Mouse (Mus musculus) lung, adult 18-20 months (tissue): ENCODE measurements around the gene BC067074.
"Not testable (repeated sequence)": the region's sequence is repeated elsewhere in the genome, so short reads cannot be mapped to it uniquely, and the experiment has no call there.

ENCODE experiments used
- DNase-seq, 2 experiments: peaks; one replicate each; pipeline ENCODE4 v3.0.0; 2022; ENCODE audit warnings: mixed read lengths in 2 of 2

BC067074 gene

GRCm38 (mm10) chr13:113378980-113379410, 86.0 kb downstream of the BC067074 start:
- no peak for DNase-seq

- DNase-seq = no peak
Observed at GRCm38 (mm10) chr13:113379766-113380309, 86.9 kb downstream of the BC067074 start.

- DNase-seq = no peak
Observed at GRCm38 (mm10) chr13:113381710-113382109, 88.8 kb downstream of the BC067074 start.

- DNase-seq = no peak
Observed at GRCm38 (mm10) chr13:113382201-113382600, 89.2 kb downstream of the BC067074 start.

- DNase-seq = not testable (repeated sequence)
Observed at GRCm38 (mm10) chr13:113382770-113383169, 89.8 kb downstream of the BC067074 start.

- no peak for DNase-seq
Observed at GRCm38 (mm10) chr13:113393386-113393785, 100.4 kb downstream of the BC067074 start.

GRCm38 (mm10) chr13:113394591-113394990, 101.6 kb downstream of the BC067074 start:
- no peak for DNase-seq

GRCm38 (mm10) chr13:113397006-113397520, 104.1 kb downstream of the BC067074 start:
- no peak for DNase-seq

- DNase-seq = no peak
Observed at GRCm38 (mm10) chr13:113401373-113402010, 108.5 kb downstream of the BC067074 start.

- DNase-seq = no peak
Observed at GRCm38 (mm10) chr13:113403706-113404105, 110.7 kb downstream of the BC067074 start.

- no peak for DNase-seq
Observed at GRCm38 (mm10) chr13:113404172-113404571, 111.2 kb downstream of the BC067074 start.

- DNase-seq = no peak
Observed at GRCm38 (mm10) chr13:113409941-113410340, 117.0 kb downstream of the BC067074 start.

GRCm38 (mm10) chr13:113415527-113415926, 122.6 kb downstream of the BC067074 start:
- DNase-seq = no peak

GRCm38 (mm10) chr13:113416986-113417385, 124.0 kb downstream of the BC067074 start:
- DNase-seq = no peak

GRCm38 (mm10) chr13:113417757-113418483, 125.0 kb downstream of the BC067074 start:
- DNase-seq = peak; percentile 66 to 69

GRCm38 (mm10) chr13:113418632-113419031, 125.7 kb downstream of the BC067074 start:
- no peak for DNase-seq

GRCm38 (mm10) chr13:113421472-113421871, 128.5 kb downstream of the BC067074 start:
- no peak for DNase-seq

GRCm38 (mm10) chr13:113423825-113424224, 130.9 kb downstream of the BC067074 start:
- no peak for DNase-seq

GRCm38 (mm10) chr13:113425907-113426306, 132.9 kb downstream of the BC067074 start:
- DNase-seq = no peak
